Mouse (Mus musculus): ENCODE results near the gene Cit. TPM values are rescaled to one million over a fixed set of nuclear protein-coding genes. Genes with fewer than 3 reads are reported as not detected.
A peak's percentile ranks its signal among the peaks of the same experiment; 100 is the strongest.

The Cit gene
- polyA plus RNA-seq, 1 experiment from 2014 or later, result 4.8 TPM

GRCm38 (mm10) chr5:115871153-115871552 is 26.1 kb downstream of the Cit start:
- H3K4me1 ChIP-seq (ENCODE audit: insufficient read depth, low read depth, low read length), result no peaks in the 10 kb centered on the region
- H3K9me3 ChIP-seq (ENCODE audit: low read length), result no peaks in the 10 kb centered on the region
- no peaks in the 10 kb centered on the region for H3K36me3 ChIP-seq (ENCODE audit: insufficient read depth, low read length)
- 97% methylated on average over 10 of the region's 10 CpGs for WGBS
- H3K27me3 ChIP-seq (replicated peaks; ENCODE audit: insufficient read depth, low read length), result no peaks in the 10 kb centered on the region
- no peak overlapping the region for H3K27ac ChIP-seq (ENCODE audit: low read length)
- DNase-seq (ENCODE audit: low spot score) (no peak), ATAC-seq (no peak)
- H3K9ac ChIP-seq (replicated peaks; ENCODE audit: low read depth), result no peak overlapping the region
- TF ChIP-seq EP300 (IDR thresholded peaks at IDR 0.05) (no peak), CTCF (IDR thresholded peaks at IDR 0.05) (no peak)
- no peak overlapping the region for H3K4me3 ChIP-seq (ENCODE audit: low read depth, low read length)
- H3K4me2 ChIP-seq (replicated peaks; ENCODE audit: low read depth, low read length), result no peak overlapping the region

GRCm38 (mm10) chr5:115872106-115872505 is 27.0 kb downstream of the Cit start:
- TF ChIP-seq CTCF (IDR thresholded peaks at IDR 0.05) (no peak), EP300 (IDR thresholded peaks at IDR 0.05) (no peak)
- no peak overlapping the region for H3K27ac ChIP-seq (ENCODE audit: low read length)
- no peaks in the 10 kb centered on the region for H3K36me3 ChIP-seq (ENCODE audit: insufficient read depth, low read length)
- H3K4me3 ChIP-seq (ENCODE audit: low read depth, low read length), result no peak overlapping the region
- H3K9me3 ChIP-seq (ENCODE audit: low read length), result no peaks in the 10 kb centered on the region
- WGBS, result 79% methylated on average over 11 of the region's 11 CpGs
- no peaks in the 10 kb centered on the region for H3K27me3 ChIP-seq (replicated peaks; ENCODE audit: insufficient read depth, low read length)
- DNase-seq (ENCODE audit: low spot score), result peak; percentile 60
- H3K4me2 ChIP-seq (replicated peaks; ENCODE audit: low read depth, low read length), result no peak overlapping the region
- H3K4me1 ChIP-seq (ENCODE audit: insufficient read depth, low read depth, low read length), result no peaks in the 10 kb centered on the region
- no peak overlapping the region for H3K9ac ChIP-seq (replicated peaks; ENCODE audit: low read depth)
- ATAC-seq, result peak; percentile 76

GRCm38 (mm10) chr5:115872956-115873355 is 27.9 kb downstream of the Cit start:
- Histone ChIP-seq H3K9me3 (ENCODE audit: low read length) (no peaks in the 10 kb centered on the region), H3K36me3 (ENCODE audit: insufficient read depth, low read length) (no peaks in the 10 kb centered on the region), H3K27me3 (replicated peaks; ENCODE audit: insufficient read depth, low read length) (no peaks in the 10 kb centered on the region), H3K4me3 (ENCODE audit: low read depth, low read length) (no peak overlapping the region), H3K4me1 (ENCODE audit: insufficient read depth, low read depth, low read length) (no peaks in the 10 kb centered on the region), H3K9ac (replicated peaks; ENCODE audit: low read depth) (no peak overlapping the region), H3K4me2 (replicated peaks; ENCODE audit: low read depth, low read length) (no peak overlapping the region), H3K27ac (ENCODE audit: low read length) (no peak overlapping the region)
- DNase-seq (ENCODE audit: low spot score) (no peak), ATAC-seq (no peak)
- TF ChIP-seq EP300 (IDR thresholded peaks at IDR 0.05), result no peak
- no peak for TF ChIP-seq CTCF (IDR thresholded peaks at IDR 0.05)
- WGBS, result 41% methylated on average over 4 of the region's 4 CpGs

GRCm38 (mm10) chr5:115877425-115877824 is 32.3 kb downstream of the Cit start:
- no peak overlapping the region for H3K27ac ChIP-seq (ENCODE audit: low read length)
- H3K4me1 ChIP-seq (ENCODE audit: insufficient read depth, low read depth, low read length), result no peaks in the 10 kb centered on the region
- no peaks in the 10 kb centered on the region for H3K9me3 ChIP-seq (ENCODE audit: low read length)
- H3K27me3 ChIP-seq (replicated peaks; ENCODE audit: insufficient read depth, low read length), result no peaks in the 10 kb centered on the region
- H3K9ac ChIP-seq (replicated peaks; ENCODE audit: low read depth), result no peak overlapping the region
- no peak overlapping the region for H3K4me2 ChIP-seq (replicated peaks; ENCODE audit: low read depth, low read length)
- no peaks in the 10 kb centered on the region for H3K36me3 ChIP-seq (ENCODE audit: insufficient read depth, low read length)
- WGBS, result 90% methylated on average over 6 of the region's 6 CpGs
- ATAC-seq (no peak), DNase-seq (ENCODE audit: low spot score) (no peak)
- TF ChIP-seq EP300 (IDR thresholded peaks at IDR 0.05) (no peak), CTCF (IDR thresholded peaks at IDR 0.05) (peak; percentile 40)
- no peak overlapping the region for H3K4me3 ChIP-seq (ENCODE audit: low read depth, low read length)

GRCm38 (mm10) chr5:115882165-115882564 is 37.1 kb downstream of the Cit start:
- H3K36me3 ChIP-seq (ENCODE audit: insufficient read depth, low read length), result no peaks in the 10 kb centered on the region

GRCm38 (mm10) chr5:115884429-115884828 is 39.4 kb downstream of the Cit start:
- Histone ChIP-seq H3K4me3 (ENCODE audit: low read depth, low read length) (no peak overlapping the region), H3K4me2 (replicated peaks; ENCODE audit: low read depth, low read length) (no peak overlapping the region), H3K27me3 (replicated peaks; ENCODE audit: insufficient read depth, low read length) (no peaks in the 10 kb centered on the region), H3K4me1 (ENCODE audit: insufficient read depth, low read depth, low read length) (no peaks in the 10 kb centered on the region), H3K9ac (replicated peaks; ENCODE audit: low read depth) (no peak overlapping the region), H3K36me3 (ENCODE audit: insufficient read depth, low read length) (no peaks in the 10 kb centered on the region), H3K9me3 (ENCODE audit: low read length) (no peaks in the 10 kb centered on the region), H3K27ac (ENCODE audit: low read length) (no peak overlapping the region)
- DNase-seq (ENCODE audit: low spot score) (peak; percentile 57), ATAC-seq (no peak; the same call in 1 of the 2 replicates)
- 72% methylated on average over 9 of the region's 9 CpGs for WGBS
- no peak for TF ChIP-seq EP300 (IDR thresholded peaks at IDR 0.05)
- TF ChIP-seq CTCF (IDR thresholded peaks at IDR 0.05), result no peak

More at GRCm38 (mm10) chr5:115882165-115882564, 37.1 kb downstream of the Cit start:
- DNase-seq (ENCODE audit: low spot score), result no peak
- H3K27me3 ChIP-seq (replicated peaks; ENCODE audit: insufficient read depth, low read length), result no peaks in the 10 kb centered on the region
- WGBS, result 63% methylated on average over 9 of the region's 9 CpGs
- ATAC-seq, result no peak
- no peak overlapping the region for H3K4me2 ChIP-seq (replicated peaks; ENCODE audit: low read depth, low read length)
- H3K4me1 ChIP-seq (ENCODE audit: insufficient read depth, low read depth, low read length), result no peaks in the 10 kb centered on the region
- H3K9ac ChIP-seq (replicated peaks; ENCODE audit: low read depth), result no peak overlapping the region
- no peak overlapping the region for H3K4me3 ChIP-seq (ENCODE audit: low read depth, low read length)
- H3K27ac ChIP-seq (ENCODE audit: low read length), result no peak overlapping the region
- TF ChIP-seq EP300 (IDR thresholded peaks at IDR 0.05), result no peak
- no peak for TF ChIP-seq CTCF (IDR thresholded peaks at IDR 0.05)
- no peaks in the 10 kb centered on the region for H3K9me3 ChIP-seq (ENCODE audit: low read length)

GRCm38 (mm10) chr5:115893772-115894171 is 48.7 kb downstream of the Cit start:
- Histone ChIP-seq H3K4me3 (ENCODE audit: low read depth, low read length) (no peak overlapping the region), H3K27me3 (replicated peaks; ENCODE audit: insufficient read depth, low read length) (no peaks in the 10 kb centered on the region), H3K9ac (replicated peaks; ENCODE audit: low read depth) (no peak overlapping the region), H3K27ac (ENCODE audit: low read length) (no peak overlapping the region), H3K4me1 (ENCODE audit: insufficient read depth, low read depth, low read length) (no peaks in the 10 kb centered on the region), H3K9me3 (ENCODE audit: low read length) (no peaks in the 10 kb centered on the region), H3K36me3 (ENCODE audit: insufficient read depth, low read length) (no peaks in the 10 kb centered on the region), H3K4me2 (replicated peaks; ENCODE audit: low read depth, low read length) (no peak overlapping the region)
- TF ChIP-seq CTCF (IDR thresholded peaks at IDR 0.05) (no peak), EP300 (IDR thresholded peaks at IDR 0.05) (no peak)
- no peak for ATAC-seq
- DNase-seq (ENCODE audit: low spot score), result no peak
- WGBS, result 82% methylated on average over 5 of the region's 5 CpGs
